Mouse (Mus musculus) cerebellum, adult 8-10 months (tissue): Measurements from ENCODE around the gene Mrc2.
A peak's percentile ranks its signal among the peaks of the same experiment; 100 is the strongest.

ENCODE experiments used
- DNase-seq: peaks from one replicate; pipeline ENCODE4 v3.0.0; 2022

Mrc2 gene

DNA sequence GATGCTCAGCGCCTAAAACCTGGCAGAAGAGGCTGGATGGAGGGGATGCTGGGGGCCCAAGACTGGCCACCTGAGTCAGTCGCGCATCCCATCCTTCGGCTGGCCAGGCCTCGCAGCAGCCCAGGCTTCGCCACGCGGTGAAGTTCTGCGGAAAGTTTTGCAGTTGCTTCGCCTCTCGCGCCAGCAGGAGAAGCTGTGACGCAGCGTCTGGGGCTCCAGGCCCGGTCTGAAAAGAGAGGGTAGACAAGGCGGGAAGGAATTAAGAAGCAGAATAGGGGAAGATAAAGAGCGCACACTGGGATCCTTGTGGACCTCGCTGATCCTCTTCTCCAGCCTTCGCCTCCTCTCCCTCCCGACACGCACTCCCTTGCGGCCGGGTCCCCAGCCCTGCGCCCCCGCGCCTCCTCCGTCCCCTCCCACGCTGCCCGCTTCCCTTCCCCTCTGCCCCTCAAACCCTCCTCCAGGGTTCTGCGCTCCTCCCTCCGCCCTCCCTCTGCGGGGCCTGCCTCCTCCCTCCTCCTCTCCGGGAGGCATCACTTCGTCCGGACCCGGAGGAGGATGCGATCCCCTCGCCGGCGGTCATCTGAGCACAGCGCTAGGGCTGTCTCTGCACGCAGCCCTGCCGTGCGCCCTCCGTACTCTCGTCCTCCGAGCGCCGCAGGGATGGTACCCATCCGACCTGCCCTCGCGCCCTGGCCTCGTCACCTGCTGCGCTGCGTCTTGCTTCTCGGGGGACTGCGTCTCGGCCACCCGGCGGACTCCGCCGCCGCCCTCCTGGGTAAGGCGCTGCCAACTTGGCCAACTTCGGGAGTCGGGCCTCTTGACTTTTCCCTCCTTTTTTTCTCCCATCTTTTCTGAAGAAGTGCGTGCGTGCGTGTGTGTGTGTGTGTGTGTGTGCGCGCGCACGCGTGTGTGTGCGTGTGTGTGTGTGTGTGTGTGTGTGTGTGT, at the start of gene Mrc2:
Mrc2 (plus strand) TSS at position 520 of the 948 bp plus-strand sequence.
- DNase-seq: no peak

DNA sequence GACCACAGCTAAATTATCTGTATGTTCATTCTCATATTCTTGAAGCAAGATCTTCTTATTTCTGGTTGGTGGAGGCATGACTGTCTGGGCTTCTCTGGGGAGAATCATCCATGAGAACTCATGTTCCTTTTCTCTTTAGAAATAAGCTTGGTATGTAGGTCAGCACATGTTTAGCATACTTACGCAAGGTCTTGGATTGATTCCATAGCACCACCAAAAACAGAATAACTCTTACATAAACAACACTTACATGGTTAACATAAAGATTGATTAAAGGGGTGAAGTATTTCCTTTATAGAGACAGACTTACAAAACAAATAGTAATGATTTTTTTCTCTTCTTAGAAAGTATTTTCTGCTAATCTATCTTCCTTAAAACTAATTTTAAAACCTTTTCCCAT, 46.1 kb upstream of the Mrc2 start:
- no peak for DNase-seq

DNA sequence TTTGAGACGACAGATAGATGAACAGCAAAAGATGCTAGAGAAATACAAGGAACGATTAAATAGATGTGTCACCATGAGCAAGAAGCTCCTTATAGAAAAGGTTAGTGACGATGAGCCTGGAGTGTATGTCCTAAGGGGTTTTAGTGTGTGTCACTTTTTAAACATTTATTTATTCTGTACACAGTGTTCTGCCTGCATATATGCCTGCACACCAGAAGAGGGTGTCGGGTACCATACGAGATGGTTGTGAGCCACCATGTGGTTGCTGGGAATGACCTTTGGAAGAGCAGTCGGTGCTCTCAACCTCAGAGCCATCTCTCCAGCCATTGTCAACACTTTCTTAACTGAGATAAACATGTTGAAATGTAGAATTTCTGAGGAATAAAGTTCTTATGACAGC, 45.7 kb upstream of the Mrc2 start:
- no peak for DNase-seq

DNA sequence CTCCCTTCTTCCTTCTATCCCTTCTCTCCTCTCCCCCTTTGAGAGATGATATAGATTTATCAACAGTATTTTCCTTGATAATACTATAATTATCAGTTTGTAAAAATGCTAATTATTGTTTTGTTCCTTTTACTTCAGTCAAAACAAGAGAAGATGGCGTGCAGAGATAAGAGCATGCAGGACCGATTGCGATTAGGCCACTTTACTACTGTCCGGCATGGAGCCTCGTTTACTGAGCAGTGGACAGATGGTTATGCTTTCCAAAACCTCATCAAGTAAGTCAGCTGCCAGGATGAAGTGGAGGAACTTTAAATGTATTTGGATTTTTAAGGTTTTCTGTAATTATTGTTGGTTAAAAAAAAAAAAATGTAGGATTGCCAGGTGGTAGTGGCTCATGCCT, 45.1 kb upstream of the Mrc2 start:
- DNase-seq: no peak

DNA sequence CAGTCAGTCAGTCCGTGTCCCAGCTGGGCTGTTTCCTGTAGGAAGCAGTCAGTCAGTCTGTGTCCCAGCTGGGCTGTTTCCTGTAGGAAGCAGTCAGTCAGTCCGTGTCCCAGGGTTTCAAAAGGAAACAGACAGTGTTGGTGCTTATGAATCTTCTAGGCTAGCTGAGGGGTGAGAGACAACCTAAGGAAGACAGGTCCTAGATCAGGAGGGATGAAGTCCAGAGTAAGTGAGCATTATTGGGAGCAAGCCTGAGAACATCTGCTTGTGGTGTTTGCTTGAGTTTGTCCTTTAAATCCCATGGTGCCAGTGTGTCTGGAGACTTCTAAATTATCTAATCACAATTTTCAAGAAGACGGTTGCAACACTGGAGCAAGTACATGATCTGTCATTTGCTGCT, 32.7 kb upstream of the Mrc2 start:
- no peak for DNase-seq

- DNase-seq: no peak
These were observed 31.3 kb upstream of the Mrc2 start for GRCm38 (mm10) chr11:105261116-105261515.

DNA sequence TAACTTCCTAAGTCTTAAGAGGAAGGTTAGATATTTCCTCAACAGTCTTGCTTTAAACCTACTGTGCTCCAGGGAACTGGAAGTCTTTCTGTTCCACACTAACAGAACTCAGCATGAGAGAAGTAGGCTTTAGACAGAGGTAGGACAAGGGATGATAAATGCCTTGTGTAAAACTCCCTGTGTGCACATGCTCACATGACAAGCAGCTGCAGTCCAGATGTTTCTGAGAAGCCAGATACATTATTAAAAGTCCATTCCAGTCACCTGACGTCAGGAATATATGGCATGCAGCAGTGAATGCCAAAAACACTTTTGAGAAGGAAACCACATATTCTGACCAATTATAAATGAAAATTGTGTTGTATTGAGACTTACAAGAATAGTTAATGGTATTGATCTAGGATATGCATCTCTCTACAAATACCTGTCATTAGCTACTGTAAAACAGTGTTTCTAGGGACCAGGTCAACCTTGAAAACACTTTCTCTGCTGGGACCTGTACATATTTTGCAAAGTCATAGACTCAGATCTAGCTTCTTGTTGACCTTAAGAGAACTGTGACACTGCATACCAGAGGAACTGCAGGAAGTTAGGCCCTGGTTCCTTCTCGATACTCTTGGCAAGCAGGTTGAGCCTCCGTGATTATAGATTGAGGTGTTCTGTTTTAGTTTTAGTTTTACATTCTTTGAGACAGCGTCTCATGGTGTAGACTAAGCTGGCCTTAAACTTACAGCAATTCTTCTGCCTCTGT, 30.7 kb upstream of the Mrc2 start:
- no peak for DNase-seq

GRCm38 (mm10) chr11:105264506-105264905, 27.9 kb upstream of the Mrc2 start:
- no peak for DNase-seq

DNA sequence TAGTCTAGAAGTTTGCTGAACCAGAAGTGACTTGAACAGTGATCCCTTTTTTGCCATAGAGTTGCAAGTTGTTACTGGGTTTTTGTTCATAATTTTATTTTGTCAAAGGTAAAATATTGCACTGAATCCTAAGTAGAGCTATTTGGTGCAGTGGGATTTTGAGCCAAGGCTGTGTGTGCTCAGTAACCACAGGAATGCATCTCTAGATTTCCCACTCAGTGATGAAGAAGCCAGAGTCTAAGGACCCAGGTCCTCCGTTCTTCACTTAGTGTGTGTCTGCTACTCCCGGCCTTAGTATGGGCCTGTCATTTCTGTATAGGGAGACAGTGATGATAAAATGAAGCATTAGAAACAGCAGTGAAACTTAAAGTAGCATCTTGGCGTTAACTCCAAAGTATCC, 27.5 kb upstream of the Mrc2 start:
- no peak for DNase-seq

DNA sequence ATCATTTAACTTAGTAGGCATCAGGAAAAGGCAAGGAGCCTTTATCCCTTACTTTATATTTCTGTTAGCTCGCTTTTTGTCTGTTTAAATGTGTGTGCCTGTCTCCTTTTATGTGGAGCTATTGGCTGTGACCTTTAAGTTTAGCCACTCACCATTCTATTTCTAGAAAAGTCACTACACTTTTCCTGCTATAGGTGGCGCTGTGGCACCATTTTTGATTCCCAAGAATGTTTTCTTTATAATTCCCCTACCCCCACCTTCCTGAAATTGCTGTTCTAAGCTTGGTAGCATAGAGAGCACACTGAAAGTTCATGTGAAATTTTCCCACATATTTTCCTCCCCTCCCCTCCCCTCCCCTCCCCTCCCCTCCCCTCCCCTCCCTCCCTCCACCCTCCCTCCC, 22.3 kb upstream of the Mrc2 start:
- peak; percentile 54 for DNase-seq

GRCm38 (mm10) chr11:105280456-105280855, 12.0 kb upstream of the Mrc2 start:
- DNase-seq: no peak

DNA sequence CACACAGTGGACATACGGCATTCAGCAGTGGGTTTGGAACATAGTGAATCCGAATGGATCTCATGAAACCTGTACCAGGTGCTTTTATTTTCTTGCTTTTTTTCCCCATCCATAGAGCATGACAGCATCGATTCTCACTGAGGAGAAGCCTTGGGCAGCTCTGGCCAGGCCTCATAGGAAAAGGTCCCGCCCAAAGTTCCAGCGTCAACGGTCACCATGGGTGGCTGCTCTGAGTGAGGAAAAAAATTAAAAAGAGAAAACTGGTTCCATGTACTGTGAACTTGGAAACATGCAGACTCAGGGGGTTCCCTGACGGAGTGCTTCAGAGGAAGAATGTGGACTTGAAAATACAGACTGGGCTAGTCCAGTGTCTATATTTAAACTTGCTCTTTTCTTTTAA, 11.2 kb upstream of the Mrc2 start:
- no peak for DNase-seq

DNA sequence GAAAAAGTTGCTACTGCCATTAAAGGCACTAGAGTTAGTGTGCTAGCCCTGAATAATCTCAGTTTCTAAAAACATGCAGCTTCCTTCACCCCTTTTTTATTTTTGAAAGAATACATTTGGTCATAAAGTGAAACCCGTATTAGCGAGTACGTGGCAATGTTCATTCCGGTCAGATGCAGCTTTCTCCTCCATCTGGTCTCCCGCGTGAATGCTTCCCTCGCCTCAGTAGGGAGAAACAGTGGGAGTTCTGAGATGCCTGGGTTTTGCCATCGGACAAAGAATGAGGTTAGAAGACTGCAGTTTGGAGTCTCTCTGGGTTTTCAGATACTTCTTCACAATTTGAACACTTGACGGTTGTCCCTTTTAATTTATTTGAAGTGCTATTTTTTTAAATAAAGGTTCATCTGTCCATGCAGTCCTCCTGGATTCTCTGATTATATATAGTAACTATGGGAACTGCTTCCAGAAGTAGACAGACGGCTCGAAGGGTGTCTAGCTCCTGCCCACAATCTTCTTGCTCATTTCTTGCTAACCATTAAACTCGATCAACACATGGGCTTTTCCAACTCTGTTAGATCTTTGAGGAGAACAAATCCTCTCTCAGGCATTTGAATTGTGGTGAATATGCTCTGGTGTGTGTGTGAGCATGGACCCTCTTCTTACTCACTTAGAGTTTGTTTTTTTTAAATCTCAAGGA, 10.5 kb upstream of the Mrc2 start:
- peak; percentile 23 for DNase-seq

DNA sequence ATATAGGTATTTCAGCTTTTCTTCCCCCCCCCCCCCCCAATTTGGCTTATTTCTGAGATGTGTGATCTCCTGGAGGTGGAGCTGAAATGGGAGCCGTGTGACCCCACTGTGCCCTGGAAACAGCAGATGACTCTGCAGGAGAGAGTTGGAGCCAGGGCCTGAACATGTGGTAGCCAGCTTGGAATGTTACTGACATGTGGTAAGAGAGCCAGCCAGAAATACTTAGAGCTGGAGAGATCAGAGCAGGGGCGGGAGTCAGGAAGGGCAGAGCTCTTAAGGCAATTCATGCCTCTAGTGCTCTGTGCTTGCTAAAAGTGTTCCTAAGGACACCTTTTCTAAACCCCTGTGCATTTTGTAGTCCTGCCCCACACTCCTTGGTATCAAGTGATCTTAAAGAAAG, 10.0 kb upstream of the Mrc2 start:
- DNase-seq: peak; percentile 15

GRCm38 (mm10) chr11:105283016-105283415, 9.4 kb upstream of the Mrc2 start:
- DNase-seq: no peak

- no peak for DNase-seq
These were observed 6.7 kb upstream of the Mrc2 start for GRCm38 (mm10) chr11:105285720-105286119.

GRCm38 (mm10) chr11:105289403-105289802, 3.0 kb upstream of the Mrc2 start:
- DNase-seq: no peak

DNA sequence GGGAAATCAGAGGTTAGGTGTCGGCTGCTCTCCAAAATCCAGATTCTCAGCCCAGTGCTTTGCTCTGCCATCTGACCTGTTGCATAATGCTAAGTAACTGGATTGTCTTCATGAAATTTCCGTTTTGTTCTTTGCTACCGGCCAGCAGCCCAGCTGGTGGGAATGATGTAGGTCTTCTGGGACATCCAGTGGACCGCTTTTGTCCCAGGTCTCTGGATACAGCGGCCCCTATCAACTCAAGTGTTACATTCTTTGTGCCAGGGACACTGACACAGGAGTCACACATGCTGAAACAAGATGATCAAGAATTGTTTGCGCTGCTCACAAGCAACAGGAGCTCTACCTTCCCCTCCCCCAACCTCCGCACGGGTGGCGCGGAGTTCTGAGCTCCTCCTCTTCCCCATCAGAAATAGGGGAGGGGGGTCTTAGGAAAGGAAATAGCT, 741 bp upstream of the Mrc2 start:
- DNase-seq: no peak

GRCm38 (mm10) chr11:105293101-105293581, 698 bp downstream of the Mrc2 start:
- no peak for DNase-seq

DNA sequence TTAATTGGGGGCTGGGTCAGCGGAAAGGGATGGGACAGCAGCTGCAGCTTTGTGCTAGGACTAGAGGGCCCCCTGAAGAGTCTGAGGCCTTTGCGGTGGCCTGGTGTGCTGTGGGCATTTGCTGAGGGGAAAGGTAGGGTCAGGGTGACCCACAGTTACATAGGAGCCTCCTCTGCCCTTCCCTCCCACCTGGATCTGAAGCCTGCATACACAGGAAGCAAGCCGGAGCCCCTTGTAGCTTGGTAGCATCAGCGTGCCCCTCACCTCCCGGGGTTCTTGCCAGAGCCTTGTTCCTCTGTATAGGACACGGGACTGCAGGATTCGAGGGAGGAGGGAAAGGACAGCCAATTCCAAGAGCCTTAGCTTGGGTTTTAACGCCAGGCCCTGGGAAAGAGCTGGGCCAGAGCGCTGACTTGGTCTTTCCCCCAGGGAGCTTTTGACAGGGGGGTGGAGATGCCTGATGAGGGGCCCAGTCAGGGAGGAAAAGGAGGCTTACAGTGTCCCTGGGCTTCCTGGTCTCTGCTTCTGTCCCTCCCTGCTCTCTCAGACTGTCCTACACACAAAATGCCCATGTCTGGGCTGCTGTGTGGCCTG, 1.6 kb downstream of the Mrc2 start:
- no peak for DNase-seq

DNA sequence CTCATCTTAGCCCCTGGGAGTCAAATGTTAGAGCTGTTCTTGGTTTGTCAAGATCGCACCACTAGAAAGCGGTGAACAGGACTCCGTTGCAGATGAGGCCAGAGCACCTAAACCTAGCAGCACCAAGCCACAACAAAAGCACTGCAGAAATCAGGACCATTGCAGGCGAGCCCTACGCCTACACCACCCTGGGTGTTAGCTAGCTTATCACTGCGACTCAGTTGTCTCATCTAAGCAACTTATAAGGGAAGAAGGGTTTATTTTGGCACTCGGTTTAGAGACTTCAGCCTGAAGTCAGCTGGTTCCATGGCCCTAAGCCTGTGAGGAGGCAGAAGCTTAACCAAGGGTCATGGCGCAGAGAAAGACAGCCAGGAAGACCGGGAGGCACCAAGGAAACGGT, 3.6 kb downstream of the Mrc2 start:
- no peak for DNase-seq

GRCm38 (mm10) chr11:105310197-105310596, 17.8 kb downstream of the Mrc2 start:
- DNase-seq: no peak
